Mouse (Mus musculus) CH12.LX (cell line): ENCODE results near the gene Drap1. TPM values are rescaled to one million over a fixed set of nuclear protein-coding genes. Genes with fewer than 3 reads are reported as not detected.
A peak's percentile ranks its signal among the peaks of the same experiment; 100 is the strongest.

ENCODE experiments used
- DNase-seq: peaks from one replicate; pipeline ENCODE4 v3.0.0-alpha.2; 2013; ENCODE audit errors: extremely low read depth
- H3K27ac ChIP-seq: 2 replicates; pipeline ENCODE4 v1.5.1; 2012; ENCODE audit warnings: low read depth, mild to moderate bottlenecking, control low read depth, moderate library complexity; ENCODE audit not compliant: insufficient read depth
- H3K27me3 ChIP-seq: replicated peaks from 2 replicates; pipeline ENCODE3; 2012; ENCODE audit warnings: inconsistent platforms
- H3K36me3 ChIP-seq, 2 experiments: replicated peaks in 1 of 2; 2 replicates each; pipeline versions ENCODE3 to v1.6.1; 2012; ENCODE audit warnings: inconsistent platforms in 1 of 2, low read length in 1 of 2, mild to moderate bottlenecking in 1 of 2, mixed read lengths in 1 of 2, moderate library complexity in 1 of 2; ENCODE audit not compliant: control insufficient read depth in 1 of 2, insufficient read depth in 1 of 2
- H3K4me1 ChIP-seq, 2 experiments: 2 replicates each; pipeline ENCODE4 v1.6.1; 2012; ENCODE audit warnings: inconsistent platforms in 1 of 2, moderate library complexity in 1 of 2; ENCODE audit not compliant: insufficient read depth in 2 of 2, control insufficient read depth in 1 of 2
- H3K4me2 ChIP-seq: 2 replicates; pipeline ENCODE4 v1.6.1; 2012; ENCODE audit warnings: low read depth, mild to moderate bottlenecking, control low read depth; ENCODE audit not compliant: poor library complexity, insufficient read depth, severe bottlenecking
- H3K4me3 ChIP-seq, 3 experiments: fragments of 150-350 bp in 1 of 3; sonication (generic) in 1 of 3; replicated peaks in 1 of 3; 2 replicates each; pipeline versions ENCODE3 to v1.5.1; 2011 to 2012; ENCODE audit warnings: low read depth in 2 of 3, low read length in 2 of 3, mild to moderate bottlenecking in 2 of 3, moderate library complexity in 2 of 3, control low read depth in 1 of 3, improper control_type of control experiment in 1 of 3, inconsistent platforms in 1 of 3, mixed read lengths in 1 of 3; ENCODE audit not compliant: poor library complexity in 1 of 3
- H3K79me2 ChIP-seq: replicated peaks from 2 replicates; pipeline ENCODE4 v1.6.1; 2012; ENCODE audit warnings: mild to moderate bottlenecking, moderate library complexity; ENCODE audit not compliant: control insufficient read depth, poor library complexity, insufficient read depth, severe bottlenecking; ENCODE audit errors: extremely low read depth
- H3K9ac ChIP-seq: 2 replicates; pipeline ENCODE4 v1.6.1; 2012; ENCODE audit warnings: low read depth, mild to moderate bottlenecking, control low read depth, moderate library complexity; ENCODE audit not compliant: insufficient read depth
- H3K9me3 ChIP-seq: replicated peaks from 2 replicates; pipeline ENCODE3; 2012; ENCODE audit warnings: low read length, inconsistent platforms, mixed read lengths
- BHLHE40 ChIP-seq: IDR thresholded peaks from 2 replicates; pipeline ENCODE4 v1.6.1; 2011; ENCODE audit warnings: mild to moderate bottlenecking, low read depth, low read length, improper control_type of control experiment
- CHD1 ChIP-seq: IDR thresholded peaks from 2 replicates; pipeline ENCODE4 v1.6.1; 2012; ENCODE audit warnings: low read depth, low read length, improper control_type of control experiment, inconsistent platforms
- CHD2 ChIP-seq: IDR thresholded peaks from 2 replicates; pipeline ENCODE4 v1.6.1; 2011; ENCODE audit warnings: low read length, improper control_type of control experiment
- CTCF ChIP-seq, 2 experiments: IDR thresholded peaks in 1 of 2; conservative IDR thresholded peaks in 1 of 2; 2 replicates each; pipeline ENCODE4 v1.5.1; 2011 to 2012; ENCODE audit warnings: low read depth in 2 of 2, low read length in 2 of 2, improper control_type of control experiment in 1 of 2, inconsistent platforms in 1 of 2, mild to moderate bottlenecking in 1 of 2, moderate library complexity in 1 of 2
- E2F4 ChIP-seq: IDR thresholded peaks from 2 replicates; pipeline ENCODE4 v1.6.1; 2011; ENCODE audit warnings: low read depth, low read length, improper control_type of control experiment; ENCODE audit not compliant: insufficient replicate concordance
- ELF1 ChIP-seq: IDR thresholded peaks from 2 replicates; pipeline ENCODE4 v1.6.1; 2014; ENCODE audit warnings: low read depth, mild to moderate bottlenecking, inconsistent platforms, low read length, improper control_type of control experiment
- EP300 ChIP-seq: IDR thresholded peaks from 2 replicates; pipeline ENCODE4 v1.6.1; 2011; ENCODE audit warnings: low read length, improper control_type of control experiment
- ETS1 ChIP-seq: conservative IDR thresholded peaks from 2 replicates; pipeline ENCODE4 v1.6.1; 2012; ENCODE audit warnings: low read depth, mild to moderate bottlenecking, inconsistent platforms, low read length, improper control_type of control experiment, moderate library complexity
- GABPA ChIP-seq: IDR thresholded peaks from 2 replicates; pipeline ENCODE4 v1.6.1; 2012; ENCODE audit warnings: low read depth, low read length, improper control_type of control experiment, inconsistent platforms; ENCODE audit not compliant: insufficient replicate concordance
- IRF4 ChIP-seq: IDR thresholded peaks from 2 replicates; pipeline ENCODE4 v1.6.1; 2014; ENCODE audit warnings: low read depth, mild to moderate bottlenecking, inconsistent platforms, low read length, improper control_type of control experiment
- MAFK ChIP-seq: IDR thresholded peaks from 2 replicates; pipeline ENCODE4 v1.6.1; 2011; ENCODE audit warnings: low read length, improper control_type of control experiment; ENCODE audit not compliant: insufficient replicate concordance
- MAX ChIP-seq: IDR thresholded peaks from 2 replicates; pipeline ENCODE4 v1.6.1; 2011; ENCODE audit warnings: low read length, improper control_type of control experiment
- MEF2A ChIP-seq: IDR thresholded peaks from 2 replicates; pipeline ENCODE4 v1.6.1; 2014; ENCODE audit warnings: low read depth, mild to moderate bottlenecking, inconsistent platforms, low read length, improper control_type of control experiment, borderline replicate concordance
- MXI1 ChIP-seq: IDR thresholded peaks from 2 replicates; pipeline ENCODE4 v1.6.1; 2011; ENCODE audit warnings: mild to moderate bottlenecking, low read depth, low read length, improper control_type of control experiment
- NELFE ChIP-seq: IDR thresholded peaks from 2 replicates; pipeline ENCODE4 v1.6.1; 2011; ENCODE audit warnings: low read depth, low read length, improper control_type of control experiment
- NRF1 ChIP-seq: IDR thresholded peaks from 2 replicates; pipeline ENCODE4 v1.6.1; 2014; ENCODE audit warnings: low read depth, mild to moderate bottlenecking, inconsistent platforms, low read length, improper control_type of control experiment, moderate library complexity
- PAX5 ChIP-seq: IDR thresholded peaks from 2 replicates; pipeline ENCODE4 v1.6.1; 2012; ENCODE audit warnings: low read length, inconsistent platforms, mixed read lengths
- POLR2A ChIP-seq: IDR thresholded peaks from 2 replicates; pipeline ENCODE4 v1.6.1; 2011; ENCODE audit warnings: low read depth, mild to moderate bottlenecking, improper control_type of control experiment, low read length
- POLR2AphosphoS2 ChIP-seq: IDR thresholded peaks from 2 replicates; pipeline ENCODE4 v1.6.1; 2011; ENCODE audit warnings: low read depth, low read length, improper control_type of control experiment
- RCOR1 ChIP-seq: conservative IDR thresholded peaks from 2 replicates; pipeline ENCODE4 v1.6.1; 2012; ENCODE audit warnings: low read depth, mild to moderate bottlenecking, inconsistent platforms, low read length, improper control_type of control experiment
- TBP ChIP-seq: conservative IDR thresholded peaks from 2 replicates; pipeline ENCODE4 v1.6.1; 2011; ENCODE audit warnings: low read depth, low read length, improper control_type of control experiment
- UBTF ChIP-seq: IDR thresholded peaks from 2 replicates; pipeline ENCODE4 v1.6.1; 2012; ENCODE audit warnings: low read depth, mild to moderate bottlenecking, inconsistent platforms, low read length, improper control_type of control experiment, moderate library complexity
- ZKSCAN1 ChIP-seq: IDR thresholded peaks from 2 replicates; pipeline ENCODE4 v1.6.1; 2012; ENCODE audit warnings: low read depth, inconsistent platforms, low read length, improper control_type of control experiment, borderline replicate concordance
- ZMIZ1 ChIP-seq: IDR thresholded peaks from 2 replicates; pipeline ENCODE4 v1.6.1; 2012; ENCODE audit warnings: low read depth, mild to moderate bottlenecking, inconsistent platforms, low read length, improper control_type of control experiment
- dilution Hi-C: fragments of 300-500 bp; cut with MboI; formaldehyde crosslinking; loops from 2 replicates; pipeline ENCODE4 v1.14.3; 2020; ENCODE audit warnings: low sequenced_read_pairs; ENCODE audit not compliant: extremely low pct_unique_long_range_greater_than_20kb, extremely low pct_ligation_motif_present
- in situ Hi-C: fragments of 300-500 bp; cut with MboI; formaldehyde crosslinking; loops from 3 replicates; pipeline ENCODE4 v1.14.3; 2019; ENCODE audit warnings: low sequenced_read_pairs, low pct_ligation_motif_present, low pct_unique_long_range_greater_than_20kb, mixed read lengths
- polyA plus RNA-seq: library from polyadenylated mRNA; unstranded; fragments of >175 nt; gene quantifications from 2 replicates; pipeline ENCODE4 v1.2.1, GENCODE M21; 2012; ENCODE audit warnings: low read depth; ENCODE audit not compliant: insufficient read length
- total RNA-seq, 2 experiments: library from RNA; depleted of rRNA; stranded (reverse); fragments of 300-350 nt in 1 of 2; fragments of >200 nt in 1 of 2; gene quantifications; 2 replicates each; pipeline ENCODE4 v1.2.3; 2012 to 2014

The Drap1 gene
- total and polyA plus RNA-seq, 3 experiments: 73.3 to 180 (median 143) TPM

DNA sequence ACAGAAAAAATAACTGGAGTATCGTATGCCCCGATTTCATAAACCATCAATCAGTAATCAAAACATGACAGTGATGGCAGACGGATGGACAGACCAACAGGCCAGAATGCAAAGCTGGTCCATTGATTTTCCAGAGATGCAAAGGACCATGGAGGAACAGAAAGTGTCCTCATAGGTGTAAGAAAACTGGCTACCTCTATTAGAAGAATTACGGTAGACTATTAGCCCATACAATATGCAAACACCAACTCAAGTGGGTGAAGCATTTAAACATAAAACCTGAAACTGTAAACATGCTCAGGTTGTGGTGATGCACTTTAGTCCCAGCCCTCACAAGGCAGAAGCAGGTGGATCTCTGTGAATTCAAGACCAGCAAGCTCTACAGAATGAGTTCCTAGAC lies 29.4 kb downstream of the Drap1 start:
- dilution Hi-C loops (no loop called here), in situ Hi-C loops (no loop called here)
- H3K9ac ChIP-seq: no peak overlapping the region
- no peaks in the 10 kb centered on the region for H3K27me3 ChIP-seq
- H3K9me3 ChIP-seq: no peaks in the 10 kb centered on the region
- peaks cover 0 to 6% of the 10 kb centered on the region in 2 experiments for H3K36me3 ChIP-seq
- no peak for DNase-seq
- no peaks in the 10 kb centered on the region for H3K79me2 ChIP-seq
- TF ChIP-seq POLR2A (no peak), CTCF (conservative IDR thresholded peaks at IDR 0.05 in 1 of 2, IDR thresholded peaks at IDR 0.05 in 1 of 2; ENCODE audit: low read depth in 2 of 2, low read length in 2 of 2) (no peak), ZMIZ1 (no peak), RCOR1 (no peak), MAX (no peak), ETS1 (no peak), MXI1 (peak; percentile 99), IRF4 (no peak), NRF1 (no peak)
- H3K27ac ChIP-seq: no peak overlapping the region
- peaks cover 2 to 22% of the 10 kb centered on the region in 2 experiments for H3K4me1 ChIP-seq
- no peak overlapping the region for H3K4me2 ChIP-seq
- no peak overlapping the region for H3K4me3 ChIP-seq

DNA sequence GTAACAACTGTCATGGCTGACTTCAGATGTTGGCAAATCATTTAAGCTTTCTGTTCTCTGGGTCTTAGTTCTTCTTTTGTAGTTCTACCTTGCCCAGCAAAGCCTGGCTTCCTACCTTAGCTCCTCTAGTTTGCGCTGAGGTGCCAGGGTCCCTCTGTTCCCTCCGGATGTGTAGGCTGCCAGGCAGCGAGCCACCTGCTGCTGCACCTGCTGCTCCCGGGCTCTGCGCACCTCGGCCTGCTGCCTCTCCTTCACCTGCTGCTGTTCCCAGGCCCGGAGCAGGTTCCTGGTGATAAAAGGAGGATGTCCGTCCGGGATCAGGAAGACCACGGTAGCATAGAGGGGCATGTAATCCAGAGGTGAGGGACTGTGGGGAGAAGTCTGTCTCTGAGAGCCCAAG lies 30.6 kb downstream of the Drap1 start:
- H3K4me1 ChIP-seq: peaks cover 3 to 19% of the 10 kb centered on the region in 2 experiments
- no peak overlapping the region for H3K27ac ChIP-seq
- no peak overlapping the region for H3K4me2 ChIP-seq
- in situ Hi-C loops (no loop called here), dilution Hi-C loops (no loop called here)
- DNase-seq: no peak
- no peak overlapping the region for H3K4me3 ChIP-seq
- H3K9me3 ChIP-seq: no peaks in the 10 kb centered on the region
- H3K36me3 ChIP-seq: peaks cover 0 to 6% of the 10 kb centered on the region in 2 experiments
- H3K27me3 ChIP-seq: no peaks in the 10 kb centered on the region
- H3K79me2 ChIP-seq: no peaks in the 10 kb centered on the region
- TF ChIP-seq E2F4 (no peak), UBTF (no peak), POLR2A (no peak), MEF2A (no peak), BHLHE40 (no peak), ELF1 (no peak), CHD2 (no peak)
- H3K9ac ChIP-seq: no peak overlapping the region

DNA sequence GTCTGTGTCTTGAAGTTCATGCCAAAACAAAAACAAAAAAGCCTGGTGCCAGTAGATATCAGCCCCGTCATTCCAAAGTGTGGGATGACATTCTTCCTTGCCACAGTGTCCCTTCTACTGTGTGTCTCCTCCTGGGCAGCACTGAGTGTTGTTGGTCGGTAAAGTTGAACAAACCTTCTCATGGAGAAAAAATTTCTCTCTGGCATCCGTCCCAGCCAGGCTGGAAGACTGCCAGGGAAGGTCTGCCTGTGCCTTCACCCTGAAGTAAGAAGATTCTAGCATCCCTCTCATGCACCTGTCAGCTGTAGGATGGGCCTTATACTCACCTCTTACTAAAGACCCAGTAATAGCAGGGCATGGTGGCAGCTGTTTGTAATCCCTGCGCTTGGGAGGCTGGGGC lies 31.9 kb downstream of the Drap1 start:
- dilution Hi-C loops: no loop called here
- Histone ChIP-seq H3K27me3 (no peaks in the 10 kb centered on the region), H3K9me3 (no peaks in the 10 kb centered on the region), H3K4me3 (no peak overlapping the region), H3K4me2 (no peak overlapping the region), H3K36me3 (peaks cover 0 to 6% of the 10 kb centered on the region in 2 experiments), H3K79me2 (peaks cover 5% of the 10 kb centered on the region), H3K9ac (no peak overlapping the region), H3K27ac (no peak overlapping the region), H3K4me1 (peaks cover 3 to 19% of the 10 kb centered on the region in 2 experiments)
- DNase-seq: no peak
- TF ChIP-seq NELFE (no peak), POLR2AphosphoS2 (no peak), CHD1 (no peak), MAFK (no peak), EP300 (no peak), CTCF (conservative IDR thresholded peaks at IDR 0.05 in 1 of 2, IDR thresholded peaks at IDR 0.05 in 1 of 2; ENCODE audit: low read depth in 2 of 2, low read length in 2 of 2) (no peak), MEF2A (no peak), TBP (no peak), UBTF (no peak), ZKSCAN1 (no peak), GABPA (no peak), ETS1 (no peak), PAX5 (no peak), POLR2A (no peak), CHD2 (no peak), BHLHE40 (no peak)
- in situ Hi-C loops: no loop called here
